Mouse (Mus musculus) midbrain, embryonic 10.5 days (tissue): ENCODE measurements at regions not wholly inside any gene's neighbourhood (a gene's known extent, or its start where the extent isn't known, plus 50 kb on each side); places are given as distances from the start of the nearest gene placed in this dataset.

Source experiments
- DNase-seq: peaks from one replicate; pipeline ENCODE4 v3.0.0-alpha.2; 2017; ENCODE audit warnings: low spot score
- H3K27ac ChIP-seq: fragments of 300-500 bp; sonication (generic); replicated peaks from 2 replicates; pipeline ENCODE4 v1.5.1; 2016; ENCODE audit warnings: mild to moderate bottlenecking
- H3K27me3 ChIP-seq: fragments of 300-500 bp; sonication (generic); 2 replicates; pipeline ENCODE4 v1.6.1; 2016; ENCODE audit warnings: low read depth, mild to moderate bottlenecking; ENCODE audit not compliant: poor library complexity, severe bottlenecking
- H3K36me3 ChIP-seq: fragments of 300-500 bp; sonication (generic); 2 replicates; pipeline ENCODE4 v1.6.1; 2016; ENCODE audit warnings: mild to moderate bottlenecking, moderate library complexity
- H3K4me1 ChIP-seq: fragments of 300-500 bp; sonication (generic); 2 replicates; pipeline ENCODE4 v1.6.1; 2016
- H3K4me3 ChIP-seq: fragments of 300-500 bp; sonication (generic); 2 replicates; pipeline ENCODE4 v1.5.1; 2016; ENCODE audit warnings: mild to moderate bottlenecking, moderate library complexity
- H3K9me3 ChIP-seq: fragments of 300-500 bp; sonication (generic); replicated peaks from 2 replicates; pipeline ENCODE4 v1.6.1; 2016; ENCODE audit warnings: mild to moderate bottlenecking
- WGBS: fragments of 180-500 bp; shearing (Covaris S2); methylation state at CpG from one replicate; pipeline ENCODE4 v1.1.7; 2016; 5-methylcytosine and 5-hydroxymethylcytosine counted together

GRCm38 (mm10) chr19:59697628-59698027, 239.5 kb downstream of the Emx2 start:
- H3K36me3 ChIP-seq: no peaks in the 10 kb centered on the region
- DNase-seq: no peak
- no peak overlapping the region; the same call in 1 of the 2 replicates for H3K27ac ChIP-seq
- 28% methylated on average over 5 of the region's 5 CpGs for WGBS
- H3K4me1 ChIP-seq: peaks cover 11% of the 10 kb centered on the region
- H3K4me3 ChIP-seq: no peak overlapping the region
- H3K9me3 ChIP-seq: no peaks in the 10 kb centered on the region
- H3K27me3 ChIP-seq: peaks cover 20% of the 10 kb centered on the region

DNA sequence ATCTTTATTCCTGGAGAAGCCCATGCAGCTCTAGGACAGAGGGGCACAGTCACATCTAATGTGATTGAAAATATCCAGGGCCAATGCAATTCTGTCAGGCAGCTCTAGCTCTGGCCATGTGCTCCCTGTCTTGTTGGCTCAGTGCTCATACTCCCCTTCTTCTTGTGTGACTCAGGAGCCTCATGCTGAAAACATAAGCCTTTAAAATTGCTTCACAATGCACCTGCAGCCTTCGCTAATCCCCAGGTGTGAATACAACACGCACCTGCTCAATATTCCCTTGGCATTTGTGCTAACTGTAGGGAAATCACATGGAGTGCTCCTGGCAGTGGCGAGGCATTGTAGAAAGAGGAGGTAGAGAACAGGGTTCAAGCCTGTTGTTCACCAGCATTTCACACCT, 242.0 kb downstream of the Emx2 start:
- peaks cover 11% of the 10 kb centered on the region for H3K4me1 ChIP-seq
- H3K27ac ChIP-seq: no peak overlapping the region
- H3K36me3 ChIP-seq: no peaks in the 10 kb centered on the region
- DNase-seq: no peak
- peaks cover 20% of the 10 kb centered on the region for H3K27me3 ChIP-seq
- no peak overlapping the region for H3K4me3 ChIP-seq
- H3K9me3 ChIP-seq: no peaks in the 10 kb centered on the region
- 73% methylated on average over 3 of the region's 3 CpGs for WGBS

DNA sequence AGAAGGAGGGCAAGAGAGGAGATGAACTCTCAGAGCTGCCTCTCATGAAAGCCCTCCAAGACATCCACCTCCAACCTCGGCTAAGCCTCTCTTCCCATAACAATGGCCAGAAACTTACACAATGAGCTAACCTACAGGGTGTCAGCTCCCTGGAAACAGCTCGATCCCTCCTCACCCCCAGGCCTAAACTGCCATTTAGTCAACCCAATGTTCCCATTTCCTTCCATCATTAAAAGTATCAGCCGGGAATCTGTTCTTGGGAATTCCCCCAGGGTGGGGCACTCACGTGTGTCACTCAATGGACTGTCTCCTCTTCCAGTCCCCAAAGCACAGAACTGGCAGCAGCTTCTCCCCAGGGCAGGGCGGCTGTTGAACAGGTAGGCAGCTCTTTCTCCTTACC, 236.3 kb downstream of the Rab11fip2 start:
- Histone ChIP-seq H3K27ac (no peak overlapping the region), H3K4me1 (no peaks in the 10 kb centered on the region), H3K27me3 (no peaks in the 10 kb centered on the region; the same call in 1 of the 2 replicates), H3K36me3 (no peaks in the 10 kb centered on the region), H3K9me3 (no peaks in the 10 kb centered on the region), H3K4me3 (no peak overlapping the region)
- no peak for DNase-seq
- 35% methylated on average over 5 of the region's 5 CpGs for WGBS

DNA sequence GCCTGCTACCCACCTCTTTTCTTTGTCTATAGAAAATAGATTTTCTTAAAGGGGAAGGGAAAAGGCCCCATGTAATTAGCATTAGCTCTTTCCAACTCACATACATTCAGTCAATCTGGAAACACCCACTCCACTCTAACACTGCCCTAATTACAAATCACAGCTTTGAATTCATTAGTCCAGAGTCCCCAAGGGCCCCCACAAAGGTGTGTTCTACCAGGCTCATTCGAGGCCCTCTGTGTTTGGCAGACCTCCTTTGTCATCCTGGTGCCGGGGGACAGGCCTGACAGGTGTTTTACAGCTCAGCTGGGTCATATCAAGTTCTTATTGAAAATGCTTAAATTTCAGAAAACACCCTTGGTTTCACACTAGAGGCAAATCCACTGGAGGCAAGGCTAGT, 234.3 kb downstream of the Rab11fip2 start:
- H3K36me3 ChIP-seq: no peaks in the 10 kb centered on the region
- WGBS: 73% methylated on average over 2 of the region's 2 CpGs
- H3K4me3 ChIP-seq: no peak overlapping the region
- no peaks in the 10 kb centered on the region for H3K4me1 ChIP-seq
- H3K9me3 ChIP-seq: no peaks in the 10 kb centered on the region
- H3K27ac ChIP-seq: no peak overlapping the region
- DNase-seq: no peak
- no peaks in the 10 kb centered on the region; the same call in 1 of the 2 replicates for H3K27me3 ChIP-seq

- H3K27ac ChIP-seq: no peak overlapping the region
- no peak for DNase-seq
- no peak overlapping the region for H3K4me3 ChIP-seq
- WGBS: 91% methylated on average over 2 of the region's 2 CpGs
- no peaks in the 10 kb centered on the region for H3K36me3 ChIP-seq
- peaks cover 9% of the 10 kb centered on the region for H3K4me1 ChIP-seq
- H3K27me3 ChIP-seq: peaks cover 30% of the 10 kb centered on the region
- no peaks in the 10 kb centered on the region for H3K9me3 ChIP-seq
Measured at GRCm38 (mm10) chr19:59715086-59715485, 228.4 kb downstream of the Rab11fip2 start.

DNA sequence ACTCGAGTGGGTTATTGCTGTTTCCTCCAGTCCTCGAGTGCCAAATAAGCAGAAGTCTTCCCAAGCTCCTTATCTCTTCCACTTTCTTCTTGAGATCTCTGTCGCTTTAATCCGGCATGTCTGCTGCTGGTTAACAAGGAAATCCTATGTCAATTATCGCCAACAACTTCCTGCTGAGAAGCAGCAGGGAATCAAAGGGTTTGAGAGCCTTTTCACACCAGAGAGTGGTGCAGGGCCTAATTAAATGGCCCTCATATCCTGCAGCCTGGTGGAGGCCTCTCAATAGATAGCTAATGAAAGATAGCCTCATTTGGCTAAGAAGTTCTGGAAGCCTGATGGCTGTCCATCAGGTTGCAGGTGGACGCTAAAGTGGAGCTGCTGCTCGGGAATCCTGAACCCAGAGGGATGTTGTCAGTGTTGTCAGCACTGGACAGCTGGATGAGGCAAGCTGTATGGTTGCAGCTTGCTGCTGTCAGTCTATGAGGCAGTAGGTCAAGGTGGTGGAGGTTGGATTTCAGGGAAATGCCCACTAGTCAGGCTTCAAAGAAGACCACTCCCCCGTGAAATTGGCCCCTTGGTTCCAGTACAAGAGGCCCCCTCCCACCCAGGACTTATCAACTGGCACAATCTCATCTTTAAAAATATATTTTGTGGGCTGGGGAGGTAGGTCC, 225.5 kb downstream of the Rab11fip2 start:
- 5% methylated on average over 8 of the region's 8 CpGs for WGBS
- H3K4me1 ChIP-seq: peaks cover 9% of the 10 kb centered on the region
- H3K4me3 ChIP-seq: no peak overlapping the region
- no peak overlapping the region for H3K27ac ChIP-seq
- no peak for DNase-seq
- peaks cover 30% of the 10 kb centered on the region for H3K27me3 ChIP-seq
- 0 out of 2 replicates have a peak, but pooled peaks cover 4% of the 10 kb centered on the region for H3K9me3 ChIP-seq
- H3K36me3 ChIP-seq: no peaks in the 10 kb centered on the region

DNA sequence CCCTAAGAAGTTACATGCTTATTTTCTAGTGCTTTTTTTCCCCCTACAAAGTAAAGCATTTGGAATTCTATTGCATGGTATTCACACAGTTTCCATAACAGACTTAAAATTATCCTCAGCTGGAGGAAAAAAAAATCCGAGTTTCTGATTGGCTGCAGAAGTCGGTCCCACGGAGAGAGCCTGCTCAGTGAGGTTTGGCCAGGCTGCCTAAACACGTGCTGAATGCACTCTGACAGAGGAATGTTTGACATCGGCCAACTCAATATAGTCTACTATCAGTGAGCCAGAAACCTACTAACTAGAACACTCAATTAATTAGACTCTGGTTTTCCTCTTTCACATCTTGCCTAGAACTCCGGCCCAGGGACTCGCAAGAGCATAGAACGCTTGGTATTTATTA, 204.9 kb downstream of the Rab11fip2 start:
- H3K27me3 ChIP-seq: no peaks in the 10 kb centered on the region
- H3K36me3 ChIP-seq: no peaks in the 10 kb centered on the region
- no peaks in the 10 kb centered on the region for H3K9me3 ChIP-seq
- WGBS: 82% methylated on average over 8 of the region's 8 CpGs
- no peak for DNase-seq
- H3K27ac ChIP-seq: no peak overlapping the region
- no peak overlapping the region for H3K4me3 ChIP-seq
- no peaks in the 10 kb centered on the region for H3K4me1 ChIP-seq

DNA sequence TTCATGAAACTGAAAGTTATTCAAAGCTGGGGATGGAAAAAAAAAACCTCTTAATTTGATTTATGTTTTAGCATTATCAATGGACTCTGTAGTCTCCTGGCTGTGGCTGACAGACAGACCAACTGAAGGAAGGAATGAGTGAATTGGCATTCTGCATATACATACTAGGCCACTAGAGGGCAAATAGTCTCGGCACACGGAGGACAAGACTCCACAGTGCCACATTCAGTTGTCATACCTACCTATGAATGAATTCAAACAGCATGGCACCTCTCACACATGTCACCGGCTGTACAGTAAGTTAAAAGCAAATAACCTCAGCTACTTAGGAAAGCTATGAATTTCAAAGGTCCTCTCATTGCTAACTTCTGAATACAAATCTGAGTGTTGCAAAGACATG, 200.5 kb downstream of the Rab11fip2 start:
- no peak for DNase-seq
- WGBS: 38% methylated on average over 3 of the region's 3 CpGs
- H3K4me1 ChIP-seq: no peaks in the 10 kb centered on the region

DNA sequence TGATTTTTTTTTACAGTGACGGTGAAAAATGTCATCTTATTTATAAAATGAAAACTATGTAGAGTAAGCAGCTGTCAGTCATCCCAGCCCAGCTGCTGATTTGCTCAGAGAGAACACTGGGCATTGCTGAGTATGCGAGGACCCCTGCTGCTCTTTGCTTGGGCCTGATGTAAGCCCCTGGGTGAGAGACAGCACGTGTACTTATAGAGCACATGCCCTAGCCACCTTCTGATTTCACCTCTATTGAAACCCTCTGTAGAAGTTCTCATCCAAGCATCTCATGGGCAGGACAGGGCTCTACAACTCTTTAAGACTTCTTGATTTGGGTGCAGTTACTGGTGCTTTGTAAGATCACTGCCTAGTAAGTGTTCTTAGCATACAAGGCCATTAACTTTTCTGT, 182.2 kb downstream of the Rab11fip2 start:
- Histone ChIP-seq H3K4me3 (no peak overlapping the region), H3K4me1 (no peaks in the 10 kb centered on the region), H3K9me3 (no peaks in the 10 kb centered on the region), H3K27ac (no peak overlapping the region), H3K36me3 (no peaks in the 10 kb centered on the region), H3K27me3 (no peaks in the 10 kb centered on the region)
- 64% methylated on average over 3 of the region's 3 CpGs for WGBS
- DNase-seq: no peak

More for the DNA sequence above, 200.5 kb downstream of the Rab11fip2 start:
- Histone ChIP-seq H3K27me3 (no peaks in the 10 kb centered on the region), H3K9me3 (no peaks in the 10 kb centered on the region), H3K4me3 (no peak overlapping the region), H3K27ac (no peak overlapping the region), H3K36me3 (no peaks in the 10 kb centered on the region)

- WGBS: 69% methylated on average over 9 of the region's 9 CpGs
- Histone ChIP-seq H3K4me1 (no peaks in the 10 kb centered on the region), H3K36me3 (no peaks in the 10 kb centered on the region), H3K9me3 (no peaks in the 10 kb centered on the region), H3K4me3 (no peak overlapping the region), H3K27ac (no peak overlapping the region), H3K27me3 (no peaks in the 10 kb centered on the region)
- DNase-seq: no peak
Measured at GRCm38 (mm10) chr19:59784401-59785046, 158.9 kb downstream of the Rab11fip2 start.

- Histone ChIP-seq H3K9me3 (no peaks in the 10 kb centered on the region), H3K4me3 (no peak overlapping the region), H3K36me3 (no peaks in the 10 kb centered on the region), H3K27me3 (no peaks in the 10 kb centered on the region), H3K4me1 (no peaks in the 10 kb centered on the region), H3K27ac (no peak overlapping the region)
- WGBS: 93% methylated on average over 4 of the region's 4 CpGs
- DNase-seq: no peak
Measured at GRCm38 (mm10) chr19:59831304-59831703, 112.2 kb downstream of the Rab11fip2 start.

- H3K4me1 ChIP-seq: peaks cover 5% of the 10 kb centered on the region; the same call in 1 of the 2 replicates
- no peak overlapping the region for H3K4me3 ChIP-seq
- no peaks in the 10 kb centered on the region for H3K27me3 ChIP-seq
- no peak for DNase-seq
- 87% methylated on average over 4 of the region's 4 CpGs for WGBS
- H3K36me3 ChIP-seq: no peaks in the 10 kb centered on the region
- H3K9me3 ChIP-seq: no peaks in the 10 kb centered on the region
- H3K27ac ChIP-seq: no peak overlapping the region
Measured at GRCm38 (mm10) chr19:59837138-59837537, 106.3 kb downstream of the Rab11fip2 start.

DNA sequence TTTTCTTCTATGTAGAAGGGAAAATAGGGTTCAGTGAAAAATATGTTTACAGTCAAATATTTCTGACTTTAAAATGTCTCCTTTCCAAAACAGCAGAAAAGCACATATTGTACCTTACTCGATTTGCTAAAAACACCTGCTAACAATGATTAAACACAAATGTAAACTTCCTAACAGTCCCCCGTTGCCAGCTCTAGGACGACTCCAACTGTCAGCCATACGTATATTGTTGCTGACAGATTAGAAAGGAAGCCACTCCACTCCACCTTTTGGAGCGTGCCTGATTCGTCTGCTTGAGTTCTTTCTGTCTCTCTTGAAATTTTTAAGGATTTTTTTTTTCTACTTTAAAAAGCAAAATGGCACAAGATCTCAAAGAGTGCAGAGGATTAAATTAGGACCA, 105.8 kb downstream of the Rab11fip2 start:
- H3K27me3 ChIP-seq: no peaks in the 10 kb centered on the region
- no peaks in the 10 kb centered on the region for H3K9me3 ChIP-seq
- no peaks in the 10 kb centered on the region for H3K36me3 ChIP-seq
- DNase-seq: no peak
- H3K27ac ChIP-seq: no peak overlapping the region
- 68% methylated on average over 6 of the region's 6 CpGs for WGBS
- peaks cover 5% of the 10 kb centered on the region; the same call in 1 of the 2 replicates for H3K4me1 ChIP-seq
- H3K4me3 ChIP-seq: no peak overlapping the region
